Mouse (Mus musculus) G1E (cell line): Measurements from ENCODE around the gene Mtx1.
"Not testable (repeated sequence)": the region's sequence is repeated elsewhere in the genome, so short reads cannot be mapped to it uniquely, and the experiment has no call there.

Experiments
- CTCF ChIP-seq: IDR thresholded peaks from 2 replicates; pipeline ENCODE4 v1.5.1; 2012; ENCODE audit warnings: low read depth, low read length, inconsistent platforms, mixed read lengths
- GATA1 ChIP-seq: IDR thresholded peaks from 2 replicates; pipeline ENCODE4 v1.6.1; 2012; ENCODE audit warnings: borderline replicate concordance, low read length, inconsistent platforms, mixed read lengths
- POLR2AphosphoS5 ChIP-seq: IDR thresholded peaks from 2 replicates; pipeline ENCODE4 v1.6.1; 2012; ENCODE audit warnings: low read depth, low read length, inconsistent platforms; ENCODE audit not compliant: insufficient replicate concordance

- not testable (repeated sequence) for TF ChIP-seq CTCF, POLR2AphosphoS5, GATA1
Observed at GRCm38 (mm10) chr3:89216407-89216806, 10.5 kb downstream of the Mtx1 start.
